Mouse (Mus musculus): Measurements from ENCODE around the gene Olfr982.

Gene Olfr982

DNA sequence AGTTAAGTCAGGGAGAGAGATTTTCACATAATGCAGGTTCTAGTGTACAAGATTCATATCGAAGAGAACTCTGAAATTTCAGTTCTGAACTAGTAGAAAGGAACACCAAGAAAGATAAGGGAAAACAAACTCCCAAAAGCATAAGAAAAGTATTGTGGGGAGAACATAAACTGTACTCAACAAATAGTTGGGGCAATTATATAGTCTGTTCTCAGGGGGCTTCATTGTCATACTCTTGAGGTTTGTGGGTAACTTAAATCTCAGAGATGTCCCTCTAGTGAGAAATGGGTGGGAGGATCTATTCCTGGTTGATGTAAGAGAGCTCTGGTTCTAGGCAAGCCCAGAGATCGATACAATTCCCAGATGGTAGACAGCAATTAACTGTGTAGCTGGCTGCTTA lies at the start of gene Olfr982:
TSS of gene Olfr982 (plus strand) at position 301 of the 400 bp plus-strand sequence.
- no peak for DNase-seq (ENCODE audit: low spot score)

DNA sequence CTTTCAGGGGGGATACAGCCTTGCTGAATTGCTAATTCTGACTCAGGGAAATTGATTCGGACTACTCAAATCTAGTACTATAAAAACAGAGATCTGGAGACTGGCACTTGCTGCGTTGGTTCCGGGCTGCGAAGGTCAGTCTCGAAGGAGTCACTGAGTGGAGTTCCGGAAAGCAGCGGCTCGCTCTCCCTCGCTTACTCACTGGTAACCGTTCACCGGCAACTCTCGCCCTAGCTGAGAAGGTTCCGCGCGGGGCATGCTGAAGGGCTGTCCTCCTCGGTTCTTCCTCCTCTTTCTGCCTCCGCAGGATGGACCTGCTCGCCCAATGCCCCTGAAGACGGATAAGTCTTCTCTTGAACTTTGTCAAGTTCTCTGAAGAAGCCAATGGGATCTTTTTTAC lies 23.5 kb upstream of the Olfr982 start:
- DNase-seq (ENCODE audit: low spot score), result no peak

DNA sequence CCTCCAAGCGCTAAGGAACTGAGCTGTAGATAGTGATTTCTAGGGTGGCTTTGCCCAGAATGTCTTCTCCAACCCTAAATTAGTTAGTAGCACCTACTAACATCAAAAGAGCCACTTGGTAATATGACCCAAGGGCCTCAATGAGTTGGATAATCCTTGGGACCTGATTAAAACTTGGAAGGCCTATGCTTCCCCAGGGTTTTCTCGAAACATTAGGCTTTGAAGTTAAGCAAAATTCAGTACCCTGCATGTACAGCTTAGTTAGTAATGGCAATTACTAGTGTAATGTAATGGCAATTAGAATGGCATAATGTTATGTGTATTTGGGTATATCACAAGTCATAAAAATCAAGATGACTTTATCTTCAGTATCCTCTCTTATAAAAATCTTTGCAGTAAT lies 19.9 kb downstream of the Olfr982 start, which contains the start of gene Olfr983:
TSS of gene Olfr983 (minus strand) at position 101 of the 400 bp plus-strand sequence.
- no peak for DNase-seq (ENCODE audit: low spot score)

DNA sequence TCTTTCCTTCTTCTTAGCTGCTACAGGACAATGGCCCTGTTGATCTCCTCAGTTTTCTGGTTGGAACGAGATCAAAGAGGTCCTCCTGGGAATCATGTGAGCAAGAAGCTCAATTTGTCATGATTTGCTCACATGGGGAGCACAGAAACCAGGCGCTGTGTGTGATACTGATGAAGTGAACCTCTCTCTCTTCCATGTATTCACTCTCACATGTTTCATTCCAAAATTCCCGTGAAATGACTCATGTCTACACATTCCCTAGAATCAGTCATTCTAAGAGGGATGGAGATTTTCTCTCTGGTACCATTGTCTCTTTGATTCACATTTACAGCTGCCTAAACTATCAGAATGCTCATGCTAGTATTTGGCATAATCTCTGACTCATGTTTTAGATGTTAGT lies 21.1 kb downstream of the Olfr982 start:
- DNase-seq (ENCODE audit: low spot score), result no peak

DNA sequence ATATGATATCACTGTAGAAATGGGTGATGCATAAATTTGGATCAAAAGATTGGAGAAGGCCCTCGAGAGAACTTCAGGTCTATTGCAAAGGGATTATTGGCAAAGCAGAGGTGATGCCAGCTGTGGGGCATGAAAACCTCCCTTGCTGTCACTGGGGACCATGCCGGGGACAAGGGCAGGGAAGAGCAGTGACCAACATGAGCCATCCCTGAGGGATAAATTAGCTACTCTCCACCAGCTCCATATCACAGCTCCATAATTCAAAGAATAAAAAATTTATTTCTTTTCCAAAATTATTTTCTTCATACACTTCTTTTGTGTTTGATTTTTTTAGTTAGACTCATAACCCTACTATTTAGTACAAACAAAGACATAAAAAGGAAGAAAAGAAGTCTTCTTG lies 40.5 kb downstream of the Olfr982 start, which contains the start of gene Olfr984:
TSS of gene Olfr984 (minus strand) at position 101 of the 400 bp plus-strand sequence.
- DNase-seq (ENCODE audit: low spot score), result no peak

DNA sequence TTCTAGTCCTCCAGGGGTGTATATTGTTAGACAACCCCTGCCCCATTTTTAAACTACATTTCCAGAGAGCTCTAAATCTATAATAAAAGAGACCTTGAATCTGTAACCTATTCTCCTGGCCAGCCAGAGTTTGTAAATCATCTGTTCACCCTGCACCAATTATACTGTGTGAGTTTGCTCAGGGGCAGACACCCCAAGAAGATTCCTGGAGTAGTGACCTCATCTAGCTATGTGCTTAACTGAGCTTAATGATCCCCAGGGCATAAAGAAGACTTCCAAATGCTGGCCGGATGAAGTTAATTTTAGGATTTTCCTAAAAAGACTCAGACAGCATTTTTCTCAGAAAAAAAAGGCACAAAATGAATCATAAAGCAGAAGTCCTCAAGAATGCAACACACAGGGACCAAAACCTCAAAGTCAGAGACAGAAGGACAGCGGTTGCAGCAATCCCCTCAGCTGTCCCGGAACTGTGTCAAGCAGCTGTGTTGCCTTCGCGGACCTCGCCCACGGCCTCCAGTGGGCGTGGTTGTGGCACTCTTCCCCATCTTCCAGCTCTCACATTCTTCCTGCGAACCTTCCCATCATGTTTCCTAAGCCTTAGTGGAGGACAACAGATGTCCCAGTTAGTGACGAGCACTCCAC lies 43.1 kb downstream of the Olfr982 start:
- no peak for DNase-seq (ENCODE audit: low spot score)

DNA sequence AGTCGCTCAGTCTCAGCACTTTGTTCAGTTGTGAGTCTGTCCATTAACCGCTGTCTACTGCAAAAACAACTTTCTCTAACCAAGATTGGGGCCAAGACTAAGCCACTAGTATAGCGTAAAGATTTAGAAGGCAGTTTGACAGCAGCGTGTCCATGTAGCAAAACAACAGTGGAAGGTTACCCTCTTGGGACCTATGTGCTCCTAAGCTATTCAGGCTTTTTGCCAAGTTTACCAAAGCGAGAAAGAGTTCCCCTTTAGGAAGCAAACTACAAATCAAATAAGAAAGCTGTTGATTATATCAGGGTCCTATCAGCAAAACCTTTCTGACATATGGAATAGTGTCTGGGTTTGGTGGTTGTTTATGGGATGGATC lies 43.6 kb downstream of the Olfr982 start:
- no peak for DNase-seq (ENCODE audit: low spot score)

Data from c-Kit-positive CD71-positive TER-119-positive erythroid progenitor cells, embryonic 14.5 days (primary cell).